Mouse (Mus musculus) spleen, adult 2 months (tissue): Measurements from ENCODE around the gene BC049715.

Experiments
- CTCF ChIP-seq: fragments of 200-500 bp; IDR thresholded peaks from 2 replicates; pipeline ENCODE4 v1.5.1; 2011; ENCODE audit warnings: mild to moderate bottlenecking, inconsistent platforms; ENCODE audit not compliant: insufficient read depth, insufficient read length, insufficient replicate concordance; ENCODE audit errors: extremely low read depth
- POLR2A ChIP-seq: fragments of 200-500 bp; IDR thresholded peaks from 2 replicates; pipeline ENCODE4 v1.6.1; 2011; ENCODE audit warnings: low read depth, low read length, inconsistent platforms

DNA sequence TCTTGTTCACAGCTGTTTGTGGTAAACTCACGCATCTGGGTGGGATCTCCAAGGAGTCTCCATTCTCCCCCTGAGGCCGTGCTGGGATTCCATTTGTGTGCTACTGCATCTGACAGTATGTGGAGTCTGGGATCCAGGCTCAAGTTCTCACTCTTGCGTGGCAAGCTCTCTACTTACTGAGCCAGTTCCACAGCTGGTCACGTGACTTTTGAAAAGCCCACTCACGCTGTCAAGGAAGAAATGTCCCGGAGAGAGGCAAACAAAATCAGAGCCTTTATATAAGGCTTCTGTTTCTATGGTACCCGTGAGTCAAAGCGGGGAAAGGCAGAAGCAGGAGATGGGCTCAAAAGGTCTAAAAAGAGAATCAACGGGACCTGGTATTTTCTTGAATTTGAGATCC, 44.7 kb upstream of the BC049715 start:
- TF ChIP-seq POLR2A = no peak
- TF ChIP-seq CTCF = no peak
